Mouse (Mus musculus) MN1 (cell line): ENCODE measurements at regions not wholly inside any gene's neighbourhood (a gene's known extent, or its start where the extent isn't known, plus 50 kb on each side); places are given as distances from the start of the nearest gene placed in this dataset.

Source experiments
- DNase-seq: peaks from one replicate; pipeline ENCODE4 v3.0.0-alpha.2; 2016; ENCODE audit warnings: low spot score

DNA sequence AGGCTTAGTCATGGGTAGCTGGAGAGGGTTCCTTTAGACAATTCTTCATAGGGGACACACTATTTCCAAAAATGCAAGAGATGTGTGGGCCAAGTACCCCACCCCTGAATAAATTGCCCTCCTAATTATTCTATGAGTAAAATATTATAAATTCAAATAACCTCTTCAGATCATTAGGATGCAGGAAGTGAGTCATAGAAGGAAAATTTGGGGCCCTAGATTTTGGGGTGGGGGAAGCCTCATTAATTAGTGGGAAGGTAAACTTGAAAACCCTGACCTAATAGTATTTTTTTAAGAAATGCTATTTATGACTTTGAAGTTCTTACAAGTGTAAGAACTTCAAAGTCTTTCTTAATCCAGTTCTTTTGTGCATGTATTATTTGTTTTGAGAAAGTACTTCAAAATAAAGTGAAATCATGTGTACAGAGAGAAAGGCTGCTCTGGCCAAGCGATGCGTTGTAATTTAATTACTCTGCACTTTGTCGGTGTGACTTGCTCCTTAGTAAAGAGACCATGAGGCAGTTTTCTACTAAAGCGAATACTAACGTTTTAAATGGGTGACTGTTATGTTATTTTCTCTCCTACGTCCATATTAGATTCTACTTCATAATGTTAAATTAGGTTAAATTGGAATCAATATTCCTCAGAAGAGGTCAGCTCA, 200.6 kb downstream of the Tgfb2 start:
- no peak for DNase-seq

DNA sequence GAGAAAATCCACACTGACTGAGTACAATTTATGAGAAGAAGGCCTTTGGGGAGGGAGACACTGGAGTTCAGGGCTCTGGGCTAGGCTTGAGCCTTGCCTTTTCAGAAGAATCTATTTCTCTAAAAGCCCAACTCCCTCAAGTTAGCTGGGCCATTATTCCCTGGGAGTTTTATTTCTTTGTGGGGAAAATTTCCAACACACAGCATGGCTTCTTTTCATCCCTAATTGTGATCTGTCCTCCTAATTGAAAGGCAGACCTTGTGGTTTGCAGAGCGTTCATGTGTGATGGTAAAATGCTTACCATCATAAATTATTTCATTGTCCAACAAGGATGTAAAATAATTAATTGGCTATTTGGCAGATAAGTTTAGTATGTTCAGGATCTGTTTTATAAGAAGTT, 204.1 kb downstream of the Tgfb2 start:
- no peak for DNase-seq

DNA sequence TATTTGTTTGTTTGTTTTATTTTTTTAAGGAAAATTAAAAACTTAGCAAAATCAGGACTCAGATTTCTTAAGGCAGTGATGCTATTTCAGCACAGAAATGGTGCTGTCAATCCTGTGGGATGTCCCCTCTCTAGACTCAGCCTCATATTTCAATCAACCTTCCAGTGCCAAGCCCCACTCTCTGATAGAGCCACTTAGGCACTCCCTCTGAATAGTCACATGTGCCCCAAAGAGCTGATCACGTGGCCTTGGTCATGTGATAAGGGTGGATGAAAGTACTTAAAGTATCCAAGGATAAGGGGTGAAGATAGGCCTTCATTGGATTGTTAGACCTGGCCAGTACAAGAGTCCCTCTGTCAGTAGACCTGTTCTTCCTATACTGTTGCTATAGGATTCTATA, 207.9 kb downstream of the Tgfb2 start:
- no peak for DNase-seq

DNA sequence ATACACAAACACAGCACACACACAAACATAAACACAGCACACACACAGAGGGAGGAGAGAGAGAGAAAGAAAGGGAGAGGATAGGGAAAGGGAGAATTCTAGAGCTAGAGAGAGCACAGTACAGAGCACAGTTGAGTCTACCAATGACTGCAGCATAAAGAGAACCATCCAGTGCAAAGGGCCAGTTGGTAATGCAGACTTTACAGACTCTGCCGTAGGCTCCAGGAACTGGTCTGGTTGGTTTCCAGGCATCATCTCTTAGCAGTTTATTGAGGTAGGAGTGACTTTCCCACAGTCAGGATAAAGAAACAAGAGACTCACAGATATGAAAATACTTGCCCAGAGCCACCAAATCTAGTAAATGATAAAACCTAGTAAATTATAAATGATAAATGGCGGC, 208.5 kb downstream of the Tgfb2 start:
- DNase-seq = no peak

DNA sequence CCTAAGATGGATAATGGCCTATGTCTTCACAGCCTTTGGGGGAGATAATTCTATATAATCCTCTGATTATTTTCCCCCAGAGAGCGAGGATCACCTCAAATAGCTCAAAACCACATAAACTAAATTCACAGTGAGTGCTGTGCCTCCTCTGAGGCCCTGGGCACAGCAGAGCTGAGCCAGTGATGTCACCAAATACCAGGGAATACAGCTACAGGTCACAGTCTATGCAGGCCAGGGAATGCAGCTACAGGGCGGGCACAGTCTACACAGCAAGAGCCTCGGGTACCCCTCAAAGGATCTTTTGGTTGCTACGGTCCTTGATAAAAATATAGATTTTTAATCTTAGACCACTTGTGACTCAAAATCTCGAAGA, 211.4 kb downstream of the Tgfb2 start:
- DNase-seq = no peak

DNA sequence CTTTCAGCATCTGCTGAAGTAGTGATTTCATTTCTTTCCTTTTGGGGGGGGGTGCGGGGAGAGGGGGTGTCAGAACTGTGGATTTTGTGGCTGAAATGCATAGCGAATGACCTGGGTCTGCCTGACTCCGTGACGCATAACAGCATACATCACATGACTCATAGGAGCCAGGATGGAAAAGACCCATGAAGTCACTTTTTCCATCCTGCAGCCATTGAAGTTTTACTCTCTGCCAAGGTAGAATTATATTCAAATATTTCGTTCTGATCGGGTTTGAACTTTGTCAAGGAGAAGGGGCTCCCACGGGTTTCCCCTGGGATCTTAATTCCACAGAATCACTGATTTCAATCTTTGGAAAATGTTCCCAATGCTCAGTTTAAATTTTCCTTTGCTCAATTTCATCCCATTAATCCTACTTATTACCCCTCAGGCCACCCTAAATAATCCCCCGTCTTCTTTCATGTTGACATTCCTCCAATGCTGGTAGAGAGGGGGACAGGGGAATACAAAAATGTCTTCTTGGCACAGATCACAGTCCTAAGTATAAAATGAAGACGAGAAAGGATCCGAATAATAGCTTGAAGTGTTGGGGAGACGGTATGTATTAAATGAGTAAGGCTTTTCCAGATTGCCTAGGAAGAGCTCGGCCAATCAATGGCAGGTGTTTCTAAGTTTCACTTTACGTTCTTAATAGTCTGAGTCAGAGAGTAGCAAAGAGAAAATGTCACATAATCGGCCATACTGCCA, 212.0 kb downstream of the Tgfb2 start:
- no peak for DNase-seq

DNA sequence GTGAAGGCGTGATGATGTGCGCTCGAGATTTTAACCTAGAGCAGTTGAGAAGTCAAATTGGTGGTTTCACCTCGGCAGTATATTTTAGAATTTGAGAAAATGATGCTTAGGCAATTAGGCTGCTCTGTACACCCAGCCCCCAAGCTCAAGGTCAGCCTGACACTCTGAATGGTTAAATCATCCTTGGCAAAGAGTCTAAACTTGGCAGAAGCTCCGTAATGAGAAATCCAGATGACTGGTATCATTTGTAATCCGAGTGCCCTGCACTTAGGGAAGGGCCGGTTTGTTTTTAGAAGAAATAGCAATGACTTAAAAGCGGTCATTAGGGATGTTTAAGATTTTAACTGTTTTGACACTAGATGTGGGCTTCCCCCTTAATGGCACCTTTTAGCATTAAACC, 223.6 kb downstream of the Tgfb2 start:
- DNase-seq = peak; percentile 77

DNA sequence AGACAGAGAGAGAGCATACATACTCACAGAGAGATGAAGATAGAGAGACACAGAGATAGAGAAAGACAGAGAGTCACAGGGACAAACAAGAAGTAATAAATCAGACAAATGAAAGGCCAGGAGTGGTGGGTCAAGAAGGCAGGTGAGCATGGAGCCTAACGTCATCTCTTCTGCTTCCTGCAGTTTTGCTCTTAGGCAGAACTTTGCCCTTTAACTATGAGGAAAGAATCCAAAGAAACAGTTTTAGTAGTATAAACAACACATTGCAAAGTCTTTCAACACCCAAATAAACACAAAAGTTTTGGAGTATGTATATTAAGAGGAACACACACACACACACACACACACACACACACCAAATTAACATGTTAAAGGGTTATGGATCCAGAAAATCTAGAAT, 225.8 kb downstream of the Tgfb2 start:
- DNase-seq = no peak

DNA sequence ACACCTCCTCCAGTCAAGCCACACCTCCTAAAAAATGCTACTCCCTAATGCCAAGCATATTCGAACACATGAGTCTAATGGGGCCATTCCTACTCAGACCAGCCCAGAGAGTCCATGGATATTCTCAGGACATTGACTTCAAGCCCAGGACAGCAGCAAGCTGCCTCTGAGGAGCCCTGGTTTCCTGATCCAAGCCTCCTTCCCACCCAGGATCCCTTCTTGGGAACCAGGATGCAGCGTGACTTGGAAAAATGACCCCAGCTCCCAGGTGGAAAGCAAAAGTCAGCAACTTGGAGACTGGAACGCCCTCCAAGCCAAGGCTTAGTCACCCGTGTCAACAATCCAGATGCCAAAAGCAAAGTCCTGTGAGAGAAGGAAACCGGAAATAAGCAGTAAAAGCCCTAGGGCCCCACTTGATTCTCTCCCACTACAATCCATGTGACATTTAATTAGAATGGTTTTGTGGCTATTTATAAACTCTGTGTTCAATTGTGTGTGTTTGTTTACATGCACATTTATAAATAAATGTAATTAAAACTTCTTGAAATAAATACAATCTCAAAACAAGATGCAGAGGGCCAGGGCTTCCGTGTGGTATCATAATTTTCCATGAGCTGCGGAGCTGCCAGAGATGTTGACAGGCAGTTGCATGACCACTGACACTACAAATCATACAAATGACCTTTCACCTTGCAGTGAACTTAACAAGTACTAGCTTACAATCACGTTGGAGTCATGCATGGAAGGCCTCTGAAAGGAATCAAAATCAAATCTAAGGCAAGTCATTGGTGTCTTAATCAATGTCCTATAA, 227.2 kb downstream of the Tgfb2 start:
- DNase-seq = no peak

DNA sequence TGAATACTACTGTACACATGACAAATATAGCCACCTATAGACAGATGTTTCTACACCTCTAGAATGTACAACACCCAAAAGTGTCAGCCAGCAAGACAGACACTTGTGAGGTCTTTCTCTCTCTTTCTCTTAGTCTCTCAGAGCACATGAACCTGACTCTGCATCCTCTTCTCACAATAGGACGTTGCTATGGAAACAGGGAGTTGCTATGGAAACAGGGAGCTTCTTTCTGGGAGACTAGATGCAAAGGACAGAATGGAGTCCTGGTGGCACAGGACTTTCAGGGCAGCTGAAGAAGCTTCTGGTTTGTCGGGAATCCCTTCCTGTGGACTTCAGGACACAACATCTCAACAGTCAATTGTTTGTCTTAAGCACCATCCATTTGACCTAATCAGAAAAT, 230.9 kb downstream of the Tgfb2 start:
- DNase-seq = peak; percentile 59

DNA sequence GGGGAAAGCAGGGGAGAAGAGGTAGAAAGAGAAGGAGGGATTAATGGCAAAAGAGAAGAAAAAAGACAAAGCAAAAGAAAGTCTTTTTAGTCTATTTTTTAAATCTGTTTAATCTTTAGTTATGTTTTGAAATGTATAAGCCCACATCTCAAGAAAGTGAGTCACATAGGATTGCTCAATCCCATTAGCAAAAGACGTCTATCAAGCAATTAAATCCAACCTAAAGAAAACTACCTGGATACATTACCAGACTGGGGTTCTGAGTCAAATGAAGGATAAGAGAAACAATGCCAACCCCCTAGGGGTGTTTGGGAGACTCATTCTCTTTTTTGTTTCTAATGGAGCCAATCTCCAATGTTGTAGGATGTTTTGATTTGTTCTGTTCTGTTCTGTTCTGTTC, 231.4 kb downstream of the Tgfb2 start:
- no peak for DNase-seq

DNA sequence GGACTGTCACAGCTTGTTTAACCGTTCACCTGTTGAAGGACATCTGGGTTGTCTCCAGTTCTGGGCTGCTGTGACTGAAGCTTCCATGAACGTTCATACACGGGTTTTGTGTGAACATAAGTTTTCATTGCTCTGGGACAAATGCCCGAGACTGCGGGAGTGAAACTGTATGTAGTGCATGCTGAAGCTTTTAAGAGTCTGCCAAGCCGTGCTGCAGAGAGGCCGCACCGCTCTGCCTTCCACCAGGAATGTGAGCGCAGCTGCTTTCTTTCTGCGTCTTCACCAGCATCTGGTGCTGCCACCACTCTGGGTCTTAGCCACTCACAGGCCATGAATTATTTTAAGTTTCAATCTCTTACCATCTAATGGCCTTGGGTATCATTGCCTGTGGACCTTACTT, 232.8 kb downstream of the Tgfb2 start:
- DNase-seq = no peak

DNA sequence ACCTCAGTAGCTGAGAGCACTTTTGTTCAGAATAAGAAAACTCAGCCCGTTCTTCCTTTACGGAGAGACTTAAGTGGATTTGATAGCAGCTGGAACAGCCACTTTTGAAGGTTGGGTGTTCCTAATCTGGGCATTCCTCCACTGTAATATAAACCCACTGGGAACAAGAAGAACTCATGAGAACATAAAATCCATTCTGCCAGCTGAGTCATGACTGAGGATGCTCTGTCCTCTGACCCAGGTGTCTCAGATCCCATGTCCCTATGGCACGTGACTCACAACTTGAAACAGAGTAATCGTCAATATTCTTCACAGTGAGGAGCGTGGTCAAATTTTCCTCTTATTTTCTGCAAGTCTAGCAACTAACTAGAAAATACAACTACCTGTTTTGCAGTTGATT, 240.3 kb downstream of the Tgfb2 start:
- no peak for DNase-seq

DNA sequence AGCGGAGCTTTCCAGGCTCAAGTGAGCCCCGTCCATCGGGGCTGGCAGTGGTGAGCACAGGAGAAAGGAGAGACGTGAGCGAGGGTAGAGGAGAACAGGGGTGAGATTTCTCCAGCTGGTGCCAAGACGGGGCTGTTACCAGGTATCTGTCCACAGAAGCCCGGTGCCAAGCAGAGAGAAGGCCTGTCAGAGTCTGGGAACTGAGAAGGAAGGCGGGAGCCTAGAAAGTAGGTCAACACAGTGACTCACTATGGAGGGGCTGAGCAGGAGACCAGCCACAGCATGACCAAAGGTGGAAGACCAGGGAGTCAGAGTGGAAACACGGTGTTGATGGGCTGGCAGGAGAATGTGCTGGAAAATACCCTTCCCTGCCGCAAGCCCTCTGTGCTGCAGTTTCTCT, 245.0 kb downstream of the Tgfb2 start:
- DNase-seq = peak; percentile 46

DNA sequence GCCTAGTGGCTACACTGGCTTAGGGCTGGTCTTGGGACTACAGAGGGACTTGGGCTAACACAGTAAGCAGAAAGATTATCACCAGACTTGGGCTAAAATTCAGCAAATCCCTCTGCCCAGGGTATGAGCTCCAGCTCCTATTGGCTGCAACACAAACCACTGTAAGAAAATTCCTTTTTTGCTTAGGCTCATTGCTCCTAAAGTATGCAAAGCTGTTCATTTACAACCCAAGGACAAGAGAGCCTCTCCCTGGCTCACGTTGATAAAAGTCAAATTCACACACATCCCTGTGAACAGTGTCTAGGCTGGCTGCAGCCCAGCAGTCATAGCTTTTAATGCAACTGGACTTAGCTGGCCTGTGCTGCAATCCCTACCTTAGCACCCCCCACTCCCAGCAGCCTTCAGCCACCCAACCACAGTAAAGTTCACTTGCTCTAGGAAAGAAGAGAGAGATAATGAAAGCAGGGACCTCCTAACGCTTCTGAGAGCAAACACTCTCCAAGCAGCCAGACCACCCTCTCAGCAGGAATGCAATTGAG, 247.6 kb downstream of the Tgfb2 start:
- no peak for DNase-seq

DNA sequence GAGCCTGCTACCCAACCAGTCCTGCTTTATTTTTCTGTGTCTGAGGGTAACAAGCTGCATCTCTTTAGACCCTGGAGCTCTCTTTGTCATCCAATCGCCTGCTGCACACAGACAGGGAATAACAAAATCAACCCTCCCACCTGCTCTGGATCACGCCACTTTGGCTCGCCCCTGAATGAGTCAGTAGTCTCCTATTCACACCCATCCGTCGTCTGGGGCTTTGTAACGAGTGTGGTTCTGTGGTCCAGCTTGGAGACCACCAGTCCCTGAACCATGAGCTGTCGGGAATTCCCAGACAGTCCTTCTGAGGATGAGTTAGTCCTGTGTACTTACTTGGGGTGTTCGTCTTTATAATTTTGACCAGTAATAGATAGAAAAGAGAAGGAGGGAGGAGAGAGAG, 248.7 kb downstream of the Tgfb2 start:
- DNase-seq = no peak

DNA sequence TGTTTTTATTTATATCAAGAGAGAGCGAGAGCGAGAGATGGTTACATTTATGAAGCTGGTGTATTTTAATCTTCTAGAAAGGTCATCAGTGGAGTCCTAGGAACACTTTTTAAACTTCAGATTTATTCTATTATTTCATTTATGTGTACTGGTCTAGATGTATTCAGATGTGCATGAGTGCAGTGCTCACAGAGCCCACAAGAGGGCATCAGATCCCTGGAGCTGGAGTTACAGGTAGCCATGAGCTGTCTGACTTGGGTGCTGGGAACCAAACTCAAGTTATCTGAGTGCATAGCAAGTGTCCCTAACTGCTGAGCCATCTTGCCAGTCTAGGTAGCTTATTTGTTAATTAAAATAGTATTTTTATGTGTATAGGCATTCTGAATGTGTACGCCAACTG, 249.7 kb downstream of the Tgfb2 start:
- DNase-seq = no peak

DNA sequence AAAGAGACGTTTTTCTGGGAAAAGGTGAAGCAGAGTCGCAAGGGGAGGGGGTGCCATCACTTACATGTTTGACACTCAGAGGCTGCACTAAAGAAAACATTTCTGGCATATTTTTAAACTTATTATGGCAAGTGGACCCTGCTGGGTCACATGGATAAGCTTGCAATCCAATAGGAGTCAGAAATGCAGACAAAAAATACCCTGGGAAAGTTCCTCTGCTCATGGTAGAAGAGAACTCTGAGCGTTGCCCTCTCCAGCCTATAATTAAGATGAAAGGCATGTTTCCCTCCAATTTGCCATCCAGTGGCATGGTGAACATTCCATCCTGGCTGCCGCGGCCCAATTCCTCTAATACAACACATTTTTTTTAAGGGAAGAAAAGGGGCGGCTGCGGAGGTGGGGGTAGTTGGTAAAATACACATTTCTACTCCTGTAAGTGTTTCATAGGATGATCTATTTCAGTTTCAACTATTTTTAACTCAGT, 250.6 kb downstream of the Tgfb2 start:
- no peak for DNase-seq

DNA sequence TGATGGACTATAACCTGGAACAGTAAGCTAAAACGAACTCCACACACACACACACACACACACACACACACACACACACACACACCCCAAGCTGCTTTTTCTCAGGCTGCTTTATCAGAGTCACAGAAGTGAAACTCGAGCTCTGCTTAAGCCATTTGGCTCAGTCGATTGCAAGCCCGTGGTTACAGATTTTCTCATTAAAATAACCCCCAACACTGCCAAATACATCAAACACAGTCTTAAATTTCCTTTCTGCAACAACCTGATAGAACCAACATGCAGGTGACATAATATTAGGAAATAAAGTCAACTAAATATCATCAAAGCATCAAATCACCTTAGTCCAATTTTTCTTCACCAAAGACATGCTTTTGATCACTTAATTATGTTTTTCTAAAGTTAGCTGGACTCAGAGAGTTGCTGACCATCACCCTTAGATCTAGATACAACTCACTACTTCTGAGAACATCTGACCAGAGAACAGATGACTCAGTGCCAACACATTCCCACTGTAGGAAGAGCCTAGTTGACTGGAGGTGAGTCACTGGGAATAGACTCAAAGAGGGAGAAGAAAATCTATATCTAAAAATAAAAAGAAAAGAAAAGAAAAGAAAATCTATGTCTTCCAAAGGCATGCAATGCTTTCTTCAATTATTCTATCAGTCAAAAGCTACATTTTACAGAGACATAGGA, 251.2 kb downstream of the Tgfb2 start:
- DNase-seq = no peak

DNA sequence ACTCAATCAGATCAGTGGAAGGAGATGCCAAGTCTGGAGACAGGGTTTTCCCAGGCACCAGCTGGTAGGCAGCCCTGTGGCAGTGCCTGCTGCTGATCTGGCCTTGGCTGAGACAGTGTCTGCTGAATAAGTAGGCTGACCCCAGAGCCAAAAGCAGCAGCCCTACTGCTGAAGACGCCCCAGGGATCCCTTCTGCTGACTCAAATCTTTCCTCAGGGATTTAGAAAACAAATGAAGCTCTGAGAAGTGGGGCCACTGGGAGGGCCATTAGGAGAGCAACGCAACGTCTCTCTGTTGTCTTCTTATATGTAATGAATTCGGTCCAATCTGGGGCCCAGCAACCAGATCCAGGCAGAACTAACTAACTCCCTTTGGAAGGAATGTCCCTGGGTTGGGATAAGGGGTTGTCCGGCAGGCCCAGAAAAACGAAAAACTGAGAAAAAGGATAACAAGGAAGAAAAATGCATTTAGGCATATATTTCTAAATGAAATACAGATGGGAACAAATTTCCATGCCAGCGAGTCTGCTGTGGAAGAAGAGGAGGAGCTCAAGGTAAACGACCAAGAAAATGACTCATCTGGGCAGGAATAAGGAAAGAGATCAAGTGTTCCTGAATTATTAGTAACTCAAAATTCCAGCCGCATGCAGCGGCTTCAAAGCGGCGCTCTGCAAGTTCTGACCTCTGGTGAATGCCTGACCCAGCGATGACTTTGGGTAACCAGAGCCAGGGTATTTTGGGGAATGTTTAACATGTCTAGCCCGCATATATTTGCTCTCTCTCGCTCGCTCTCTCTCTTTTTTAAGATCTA, 256.7 kb downstream of the Tgfb2 start:
- peak; percentile 37 for DNase-seq

DNA sequence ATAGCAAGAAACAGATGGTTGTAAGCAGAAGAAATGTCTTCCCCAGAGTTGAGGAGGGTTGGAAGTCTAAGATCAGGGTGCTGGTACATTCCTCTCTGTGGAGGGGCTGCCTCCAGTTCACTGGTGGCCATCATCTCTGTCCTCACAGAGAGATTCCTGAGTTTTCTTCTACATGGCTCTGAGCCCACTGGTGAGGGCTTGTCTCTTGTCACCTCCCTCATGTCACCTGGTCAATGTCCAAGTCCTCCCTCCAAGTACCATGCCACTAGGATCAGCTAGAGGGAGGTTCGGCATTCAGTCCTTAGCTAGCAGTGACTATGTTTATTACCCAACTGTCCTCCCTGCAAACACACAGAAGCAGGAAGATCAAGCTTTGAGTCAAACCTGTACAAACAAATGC, 258.3 kb downstream of the Tgfb2 start:
- DNase-seq = no peak
